Mouse (Mus musculus) limb, embryonic 11.5 days (tissue): ENCODE measurements at regions not wholly inside any gene's neighbourhood (a gene's known extent, or its start where the extent isn't known, plus 50 kb on each side); places are given as distances from the start of the nearest gene placed in this dataset.

Experiments
- ATAC-seq: fragments of 200-750 bp; cut with Nextera tagmentation; 2 replicates; pipeline ENCODE4 v1.8.0; 2017; ENCODE audit warnings: low read depth; ENCODE audit not compliant: insufficient number of reproducible peaks, low FRiP score, low TSS enrichment
- DNase-seq: peaks from one replicate; pipeline ENCODE4 v3.0.0-alpha.2; 2015; ENCODE audit warnings: low spot score
- H3K27ac ChIP-seq: fragments of 300-500 bp; sonication (generic); replicated peaks from 2 replicates; pipeline ENCODE4 v1.5.1; 2014; ENCODE audit warnings: low read depth, mild to moderate bottlenecking, low read length
- H3K27me3 ChIP-seq: fragments of 300-500 bp; sonication (generic); 2 replicates; pipeline ENCODE4 v1.6.1; 2014; ENCODE audit warnings: mild to moderate bottlenecking, low read length, mixed read lengths; ENCODE audit not compliant: control insufficient read depth, insufficient read depth
- H3K36me3 ChIP-seq: fragments of 300-500 bp; sonication (generic); 2 replicates; pipeline ENCODE4 v1.6.1; 2014; ENCODE audit warnings: mild to moderate bottlenecking, low read length, moderate library complexity, mixed read lengths; ENCODE audit not compliant: control insufficient read depth, insufficient read depth
- H3K4me1 ChIP-seq: fragments of 300-500 bp; sonication (generic); 2 replicates; pipeline ENCODE4 v1.6.1; 2014; ENCODE audit warnings: low read length, mixed read lengths; ENCODE audit not compliant: control insufficient read depth, insufficient read depth
- H3K4me2 ChIP-seq: fragments of 300-500 bp; sonication (generic); 2 replicates; pipeline ENCODE4 v1.6.1; 2014; ENCODE audit warnings: low read depth, mild to moderate bottlenecking, moderate library complexity; ENCODE audit not compliant: severe bottlenecking
- H3K4me3 ChIP-seq: fragments of 300-500 bp; sonication (generic); 2 replicates; pipeline ENCODE4 v1.5.1; 2014; ENCODE audit warnings: low read depth, low read length
- H3K9ac ChIP-seq: fragments of 300-500 bp; sonication (generic); 2 replicates; pipeline ENCODE4 v1.6.1; 2014; ENCODE audit warnings: mild to moderate bottlenecking, low read length
- H3K9me3 ChIP-seq: fragments of 300-500 bp; sonication (generic); 2 replicates; pipeline ENCODE4 v1.6.1; 2016; ENCODE audit warnings: low read length; ENCODE audit not compliant: control insufficient read depth
- WGBS: fragments of 180-500 bp; shearing (Covaris S2); extraction: QIAGEN DNeasy Blood & Tissue Kit; methylation state at CpG from one replicate; pipeline ENCODE4 v1.1.7; 2014; 5-methylcytosine and 5-hydroxymethylcytosine counted together

DNA sequence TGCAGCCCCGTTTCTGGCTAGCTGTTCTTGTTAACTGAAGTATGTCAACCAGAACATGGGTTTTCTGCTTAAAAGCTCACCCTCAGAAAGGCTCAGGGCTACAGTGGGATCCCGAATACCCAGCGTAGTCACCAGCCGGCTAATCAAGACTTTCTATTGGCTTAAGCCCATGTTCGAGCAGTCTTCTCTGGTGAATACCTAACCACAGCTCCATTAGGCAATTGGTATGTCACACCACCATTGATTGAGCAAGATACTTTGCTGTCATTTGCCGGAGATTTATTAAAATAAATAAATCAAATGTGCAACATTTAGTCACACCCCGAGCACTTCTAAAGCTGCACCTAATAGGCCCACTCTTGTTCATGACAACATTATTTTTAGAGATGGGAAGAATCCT lies 162.5 kb downstream of the Cog6 start:
- Histone ChIP-seq H3K4me2 (no peak overlapping the region), H3K9me3 (no peaks in the 10 kb centered on the region), H3K27ac (no peak overlapping the region), H3K36me3 (no peaks in the 10 kb centered on the region), H3K27me3 (no peaks in the 10 kb centered on the region), H3K4me1 (0 out of 2 replicates have a peak, but pooled peaks cover 5% of the 10 kb centered on the region), H3K9ac (no peak overlapping the region), H3K4me3 (no peak overlapping the region)
- WGBS: 94% methylated on average over 7 of the region's 7 CpGs
- DNase-seq: no peak
- no peak for ATAC-seq

DNA sequence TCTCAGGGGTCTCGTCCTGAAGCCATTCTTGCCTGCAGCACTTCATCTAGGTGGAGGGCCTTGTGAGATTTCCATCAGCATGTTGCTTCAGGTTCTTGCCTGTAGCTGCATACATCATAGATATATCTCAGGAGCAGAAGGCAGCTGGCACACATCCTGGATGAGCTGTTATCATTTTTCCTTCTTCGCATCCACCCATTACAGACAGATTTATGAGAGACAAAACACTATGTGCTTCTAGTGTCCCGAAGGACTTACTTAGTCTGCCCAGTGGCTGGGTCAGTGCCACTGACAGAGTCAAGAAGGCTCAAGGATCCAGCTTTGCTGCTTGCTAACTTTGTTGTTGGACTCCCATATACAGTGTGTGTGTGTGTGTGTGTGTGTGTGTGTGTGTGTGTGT lies 163.9 kb downstream of the Cog6 start:
- H3K27me3 ChIP-seq: no peaks in the 10 kb centered on the region
- no peaks in the 10 kb centered on the region for H3K36me3 ChIP-seq
- H3K4me3 ChIP-seq: no peak overlapping the region
- H3K4me2 ChIP-seq: no peak overlapping the region
- no peak overlapping the region for H3K9ac ChIP-seq
- no peak for DNase-seq
- no peaks in the 10 kb centered on the region for H3K9me3 ChIP-seq
- 0 out of 2 replicates have a peak, but pooled peaks cover 5% of the 10 kb centered on the region for H3K4me1 ChIP-seq
- H3K27ac ChIP-seq: no peak overlapping the region
- no peak for ATAC-seq
- WGBS: 73% methylated on average over 3 of the region's 3 CpGs

DNA sequence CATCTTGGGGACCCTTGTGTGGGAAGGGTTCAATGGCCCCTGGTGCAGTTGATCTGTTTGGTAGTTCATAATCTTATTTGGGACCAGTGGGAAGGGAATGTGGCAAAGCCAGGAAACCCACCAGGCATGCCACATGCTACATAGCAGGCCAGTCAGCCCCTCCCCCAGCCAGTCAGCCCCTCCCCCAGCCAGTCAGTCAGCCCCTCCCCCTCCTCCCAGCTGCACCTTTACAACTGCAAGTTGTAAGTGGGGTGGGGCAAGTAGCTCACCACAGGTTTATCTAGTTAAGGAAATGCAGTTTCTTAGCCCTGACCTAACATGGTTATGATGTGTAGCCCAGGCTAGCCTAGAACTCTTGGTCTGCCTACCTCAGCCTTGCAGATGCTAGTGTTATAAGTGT lies 171.9 kb downstream of the Cog6 start:
- Histone ChIP-seq H3K36me3 (no peaks in the 10 kb centered on the region), H3K9ac (no peak overlapping the region), H3K27ac (no peak overlapping the region), H3K4me1 (peaks cover 6% of the 10 kb centered on the region; the same call in 1 of the 2 replicates), H3K4me2 (no peak overlapping the region), H3K4me3 (no peak overlapping the region), H3K27me3 (no peaks in the 10 kb centered on the region), H3K9me3 (no peaks in the 10 kb centered on the region)
- ATAC-seq: no peak
- no peak for DNase-seq

DNA sequence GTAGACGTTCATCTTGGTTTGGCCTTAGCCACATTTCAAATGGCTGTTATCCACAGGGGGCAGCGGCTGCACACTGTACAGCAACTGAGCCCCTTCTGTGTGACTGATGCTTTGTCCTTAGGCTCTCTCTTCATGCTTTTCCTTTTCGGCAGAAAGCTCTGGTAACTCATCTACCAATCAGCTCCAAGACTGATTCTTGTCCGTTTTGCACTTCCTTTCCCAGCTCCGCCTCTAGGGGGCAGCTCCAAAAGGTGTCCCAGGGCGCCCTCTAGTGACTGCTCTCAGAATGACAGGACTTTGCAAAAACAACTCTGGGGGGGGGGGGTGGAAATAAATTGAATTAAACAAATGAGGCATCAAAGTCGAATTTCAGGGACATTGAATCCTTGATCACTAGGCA lies 173.0 kb downstream of the Cog6 start:
- Histone ChIP-seq H3K4me3 (no peak overlapping the region), H3K4me1 (peaks cover 2% of the 10 kb centered on the region; the same call in 1 of the 2 replicates), H3K27me3 (no peaks in the 10 kb centered on the region), H3K27ac (no peak overlapping the region), H3K36me3 (no peaks in the 10 kb centered on the region), H3K9me3 (no peaks in the 10 kb centered on the region), H3K9ac (no peak overlapping the region), H3K4me2 (no peak overlapping the region)
- 43% methylated on average over 7 of the region's 7 CpGs for WGBS
- no peak for ATAC-seq
- DNase-seq: peak; percentile 89

DNA sequence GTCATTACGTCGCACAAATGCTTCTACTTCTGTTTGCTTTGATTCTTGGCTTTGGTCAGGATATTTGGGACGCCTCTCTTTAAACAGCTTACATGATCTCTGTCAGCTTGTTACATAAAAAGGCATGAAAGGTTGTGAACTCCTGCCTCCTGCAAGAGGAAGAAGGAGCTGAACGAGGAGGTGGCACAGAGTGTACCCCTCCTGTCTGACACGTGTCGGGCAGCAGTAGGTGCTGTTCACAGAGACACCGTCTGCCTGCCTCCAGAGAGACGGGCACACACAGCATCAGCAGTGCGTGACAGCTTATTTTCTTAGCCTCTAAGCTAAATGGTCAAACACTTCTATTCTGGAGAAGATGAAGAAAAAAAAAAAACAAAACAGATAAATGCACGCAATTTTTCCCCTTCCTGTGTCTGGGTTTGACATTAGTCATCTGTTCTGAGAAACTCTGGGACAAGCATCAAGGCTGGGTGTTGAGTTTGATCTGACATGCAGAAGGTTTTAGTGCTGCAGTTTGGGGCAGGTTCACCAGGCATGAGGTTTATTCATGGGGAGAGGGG lies 174.1 kb downstream of the Cog6 start:
- WGBS: 84% methylated on average over 10 of the region's 10 CpGs
- H3K27ac ChIP-seq: no peak overlapping the region
- no peak for DNase-seq

DNA sequence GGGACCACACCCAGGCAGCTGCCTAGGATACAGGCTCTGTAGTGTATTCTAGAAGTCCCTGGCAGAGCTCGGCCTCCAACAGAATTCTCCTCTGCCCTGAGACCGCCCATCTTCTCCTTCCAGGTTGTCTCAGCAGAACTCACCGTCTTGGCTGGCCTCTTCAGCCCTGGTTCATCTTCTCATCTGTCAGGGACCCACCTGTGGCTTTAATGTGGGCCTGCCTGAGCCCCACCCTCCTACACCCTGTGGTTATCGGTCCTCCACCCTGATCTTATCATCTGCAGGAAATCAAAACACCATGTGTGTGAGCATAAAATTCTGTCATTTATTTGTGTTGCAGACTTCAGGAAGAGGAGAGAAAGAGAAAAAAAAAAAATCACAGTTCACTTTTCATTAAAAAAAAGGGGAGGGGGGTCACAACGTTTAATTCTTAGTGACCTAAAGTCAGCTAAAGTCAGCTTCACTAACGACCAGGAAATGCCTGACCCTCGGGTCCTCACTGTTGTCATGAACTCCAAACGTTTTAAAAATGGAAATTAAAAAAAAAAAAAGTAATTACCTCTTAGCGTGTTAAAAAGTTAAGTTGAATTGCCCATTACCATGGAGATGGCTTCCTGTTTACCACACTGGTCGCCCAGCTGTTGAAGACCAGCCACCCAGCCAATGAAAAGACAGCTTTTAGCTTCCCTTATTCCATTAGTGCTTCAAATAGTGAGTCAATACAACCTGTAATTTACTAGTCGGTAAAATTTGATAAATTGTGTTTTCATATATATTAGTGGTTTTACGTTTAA lies 176.7 kb downstream of the Cog6 start:
- H3K27ac ChIP-seq: no peak overlapping the region
- H3K4me1 ChIP-seq: peaks cover 2% of the 10 kb centered on the region; the same call in 1 of the 2 replicates
- WGBS: 38% methylated on average over 12 of the region's 12 CpGs
- DNase-seq (no peak), ATAC-seq (no peak)
- no peaks in the 10 kb centered on the region for H3K36me3 ChIP-seq
- no peaks in the 10 kb centered on the region for H3K27me3 ChIP-seq
- no peak overlapping the region for H3K4me3 ChIP-seq
- H3K4me2 ChIP-seq: no peak overlapping the region
- H3K9me3 ChIP-seq: no peaks in the 10 kb centered on the region
- no peak overlapping the region for H3K9ac ChIP-seq

More for the DNA sequence above, 174.1 kb downstream of the Cog6 start:
- Histone ChIP-seq H3K36me3 (no peaks in the 10 kb centered on the region), H3K27me3 (no peaks in the 10 kb centered on the region), H3K9ac (no peak overlapping the region), H3K4me2 (no peak overlapping the region), H3K9me3 (no peaks in the 10 kb centered on the region), H3K4me3 (no peak overlapping the region), H3K4me1 (peaks cover 2% of the 10 kb centered on the region; the same call in 1 of the 2 replicates)
- no peak for ATAC-seq

DNA sequence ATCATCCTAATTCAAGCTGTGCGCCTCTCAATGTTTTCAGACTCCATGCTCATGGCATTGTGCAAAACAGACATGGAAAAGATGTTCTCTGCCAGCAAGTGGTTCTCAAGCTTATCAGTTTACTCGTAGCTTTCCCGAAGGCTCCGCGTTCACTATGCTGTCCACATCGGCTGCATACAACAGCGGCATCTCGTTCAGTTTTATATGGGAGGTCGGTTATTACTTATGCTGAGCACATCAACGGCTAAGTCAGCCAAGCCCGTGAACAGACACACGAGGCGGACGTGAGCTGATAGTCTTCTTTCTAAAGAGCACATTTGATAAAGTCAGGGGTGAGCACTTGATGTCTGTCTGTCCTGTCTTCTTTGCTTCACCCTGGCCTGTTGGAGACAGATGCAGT lies 179.0 kb downstream of the Cog6 start:
- no peaks in the 10 kb centered on the region for H3K36me3 ChIP-seq
- H3K9me3 ChIP-seq: no peaks in the 10 kb centered on the region
- 93% methylated on average over 14 of the region's 14 CpGs for WGBS
- DNase-seq (no peak), ATAC-seq (no peak)
- H3K4me1 ChIP-seq: peaks cover 2% of the 10 kb centered on the region; the same call in 1 of the 2 replicates
- H3K4me3 ChIP-seq: no peak overlapping the region
- no peaks in the 10 kb centered on the region for H3K27me3 ChIP-seq
- no peak overlapping the region for H3K27ac ChIP-seq
- no peak overlapping the region for H3K9ac ChIP-seq
- H3K4me2 ChIP-seq: no peak overlapping the region

DNA sequence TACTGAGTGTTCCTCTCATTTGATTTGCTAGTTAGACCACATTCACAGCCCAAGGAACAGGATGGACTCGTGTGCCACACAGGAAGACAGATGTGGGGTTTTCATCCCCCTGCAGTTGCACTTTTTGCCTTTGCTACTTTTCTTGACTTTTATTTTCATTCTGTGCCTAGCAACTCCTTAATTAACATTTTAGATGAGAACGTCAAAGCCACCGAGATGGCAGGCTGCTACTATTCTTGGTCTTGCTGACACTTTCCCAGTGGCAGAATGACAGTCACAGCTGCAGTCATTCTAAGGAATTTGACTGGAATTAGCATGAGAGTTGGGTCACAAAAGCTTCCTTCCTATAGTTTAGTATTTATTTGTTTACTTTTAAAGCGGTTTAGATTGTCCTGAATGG lies 179.5 kb downstream of the Cog6 start:
- Histone ChIP-seq H3K9ac (no peak overlapping the region), H3K27ac (no peak overlapping the region), H3K27me3 (no peaks in the 10 kb centered on the region), H3K4me3 (no peak overlapping the region), H3K9me3 (no peaks in the 10 kb centered on the region), H3K4me2 (no peak overlapping the region), H3K4me1 (peaks cover 2% of the 10 kb centered on the region; the same call in 1 of the 2 replicates), H3K36me3 (no peaks in the 10 kb centered on the region)
- DNase-seq (no peak), ATAC-seq (no peak)
- 56% methylated on average over 4 of the region's 4 CpGs for WGBS
